Mouse (Mus musculus) fibroblast of lung, adult 2 months (primary cell): ENCODE data around the gene 4930583I09Rik.

Source experiments
- DNase-seq: peaks from one replicate; pipeline ENCODE4 v3.0.0-alpha.2; 2011; ENCODE audit warnings: low read depth

4930583I09Rik gene

GRCm38 (mm10) chr17:64802168-64802955, 33.5 kb downstream of the 4930583I09Rik start:
- no peak for DNase-seq

GRCm38 (mm10) chr17:64792623-64793022, 43.2 kb downstream of the 4930583I09Rik start:
- DNase-seq: no peak

GRCm38 (mm10) chr17:64792076-64792475, 43.8 kb downstream of the 4930583I09Rik start:
- DNase-seq: no peak

GRCm38 (mm10) chr17:64789175-64789574, 46.7 kb downstream of the 4930583I09Rik start:
- DNase-seq: no peak

- DNase-seq: no peak
Measured at GRCm38 (mm10) chr17:64788301-64788700, 47.6 kb downstream of the 4930583I09Rik start.

- DNase-seq: no peak
Measured at GRCm38 (mm10) chr17:64785961-64786360, 49.9 kb downstream of the 4930583I09Rik start.
